Mouse (Mus musculus): ENCODE measurements around the gene Lrrc41.

The Lrrc41 gene

DNA sequence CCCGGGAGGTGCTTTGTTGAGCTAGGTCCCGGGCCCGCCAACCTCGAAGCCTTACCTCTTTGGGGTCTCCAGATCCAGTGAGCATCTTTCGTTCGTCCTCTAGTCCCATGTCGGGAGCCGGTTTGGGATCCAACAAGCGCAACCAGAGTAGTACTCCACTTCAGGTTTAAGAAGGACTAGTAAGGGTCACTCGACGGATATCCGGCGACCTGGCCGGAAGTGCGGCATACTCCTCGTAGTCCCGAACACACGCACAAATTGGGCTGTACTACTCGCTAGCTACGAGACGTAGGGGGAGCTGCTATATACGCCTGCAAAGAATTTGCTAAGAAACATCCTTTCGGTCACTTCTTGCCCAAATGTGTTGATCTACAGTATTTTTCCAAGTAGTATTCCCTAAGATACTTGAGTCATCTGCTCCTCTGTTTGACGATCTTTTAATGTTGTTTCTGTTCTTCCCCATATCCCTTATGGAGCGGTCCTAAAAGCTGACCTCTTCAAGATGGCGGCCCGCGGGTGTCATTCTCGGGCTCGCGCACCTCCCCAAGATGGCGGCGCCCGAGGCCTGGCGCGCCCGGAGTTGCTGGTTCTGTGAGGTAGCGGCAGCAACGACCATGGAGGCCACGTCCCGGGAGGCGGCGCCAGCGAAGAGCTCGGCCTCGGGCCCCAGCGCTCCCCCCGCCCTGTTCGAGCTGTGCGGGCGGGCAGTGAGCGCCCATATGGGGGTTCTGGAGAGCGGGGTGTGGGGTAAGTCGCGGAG, at the start of gene Lrrc41, which contains the start of gene Uqcrh:
TSS of gene Lrrc41 (plus strand) at position 409 of the 760 bp plus-strand sequence.
TSS of gene Uqcrh (minus strand) at position 211 of the 760 bp plus-strand sequence.
- DNase-seq (ENCODE audit: low read depth): peak; percentile 78

GRCm38 (mm10) chr4:116032906-116033305, 42.2 kb upstream of the Lrrc41 start:
- no peak for DNase-seq (ENCODE audit: low read depth)

GRCm38 (mm10) chr4:116033374-116033773, 41.7 kb upstream of the Lrrc41 start:
- no peak for DNase-seq (ENCODE audit: low read depth)

- DNase-seq (ENCODE audit: low read depth): no peak
Measured at GRCm38 (mm10) chr4:116040466-116040865, 34.6 kb upstream of the Lrrc41 start.

DNA sequence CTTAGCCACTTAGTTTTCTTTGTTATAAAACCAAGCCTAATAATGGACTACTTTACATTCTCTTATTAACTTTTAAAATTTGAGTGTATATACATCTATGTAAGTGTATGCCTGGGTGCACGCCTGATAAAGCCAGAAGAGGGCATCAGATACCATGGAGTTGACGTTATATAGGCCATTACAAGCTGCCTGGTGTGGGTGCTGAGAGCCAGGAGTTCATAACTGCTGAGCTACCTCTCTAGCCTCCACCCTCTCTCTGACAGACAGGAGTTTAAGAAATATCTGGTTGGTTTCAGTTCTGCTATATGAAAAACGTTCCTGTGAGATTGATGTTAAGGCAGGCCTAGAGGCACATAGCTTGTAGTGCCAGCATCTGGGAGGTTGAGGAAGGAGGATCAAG, 32.9 kb upstream of the Lrrc41 start:
- DNase-seq (ENCODE audit: low read depth): no peak

GRCm38 (mm10) chr4:116046604-116047003, 28.5 kb upstream of the Lrrc41 start:
- no peak for DNase-seq (ENCODE audit: low read depth)

- no peak for DNase-seq (ENCODE audit: low read depth)
Measured at GRCm38 (mm10) chr4:116047681-116048080, 27.4 kb upstream of the Lrrc41 start.

- DNase-seq (ENCODE audit: low read depth): no peak
Measured at GRCm38 (mm10) chr4:116048130-116048920, 26.7 kb upstream of the Lrrc41 start.

- DNase-seq (ENCODE audit: low read depth): no peak
Measured at GRCm38 (mm10) chr4:116049211-116049610, 25.9 kb upstream of the Lrrc41 start.

DNA sequence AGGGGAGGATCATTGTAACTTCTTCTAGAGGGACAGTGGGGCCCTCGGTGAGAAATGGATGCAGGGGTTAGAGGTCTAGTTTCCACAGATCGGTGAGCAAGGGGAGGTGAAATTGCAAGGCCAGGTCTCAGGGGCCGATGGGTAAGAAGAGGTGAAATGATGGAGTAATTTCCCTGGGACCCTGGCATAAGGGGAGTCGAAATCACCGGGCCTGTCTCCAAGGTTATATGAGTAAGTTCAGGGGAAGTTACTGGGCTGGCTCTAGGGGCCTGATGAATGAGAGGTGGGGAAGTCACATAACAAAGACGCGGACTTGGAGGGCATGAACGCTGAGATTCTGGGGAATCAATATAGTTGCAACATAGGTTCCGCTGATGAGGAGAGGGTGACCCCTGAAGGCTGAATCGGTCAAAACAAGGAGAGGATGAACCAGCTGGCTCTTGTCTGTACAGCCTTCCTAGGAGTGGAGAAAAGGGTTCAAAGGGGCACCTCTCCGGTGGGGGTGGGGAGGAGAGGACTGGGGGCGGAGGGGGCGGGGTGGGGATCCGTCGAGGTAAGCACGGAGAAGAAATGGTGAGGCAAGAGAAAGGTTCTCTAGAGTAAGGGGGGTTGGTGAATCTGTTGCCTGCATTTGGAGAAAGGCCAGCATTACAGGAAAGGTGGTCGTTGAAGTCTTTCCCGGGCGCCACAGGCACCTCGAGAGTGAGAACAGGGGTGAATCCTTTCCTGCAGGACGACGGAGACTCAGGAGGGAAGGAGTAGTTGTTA, 22.4 kb upstream of the Lrrc41 start:
- DNase-seq (ENCODE audit: low read depth): no peak

GRCm38 (mm10) chr4:116053399-116053961, 21.6 kb upstream of the Lrrc41 start, which contains the start of gene Nsun4:
Gene Nsun4, minus strand, starts transcription at chr4:116053876.
- peak; percentile 94 for DNase-seq (ENCODE audit: low read depth)

DNA sequence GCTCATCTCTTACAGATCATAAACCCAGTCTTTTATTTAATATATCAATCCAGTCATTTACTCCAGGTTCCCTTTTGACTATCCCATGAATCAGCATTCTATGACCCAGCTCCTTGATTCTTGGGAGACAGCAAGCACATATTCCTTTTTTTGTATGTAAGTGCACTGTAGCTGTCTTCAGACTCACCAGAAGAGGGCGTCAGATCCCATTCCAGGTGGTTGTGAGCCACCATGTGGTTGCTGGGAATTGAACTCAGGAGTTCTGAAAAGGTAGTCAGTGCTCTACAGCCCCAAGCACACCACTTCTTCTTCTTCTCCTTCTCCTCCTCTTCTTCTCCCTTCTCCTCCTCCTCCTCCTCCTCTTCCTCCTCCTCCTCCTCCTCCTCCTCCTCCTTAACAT, 17.5 kb upstream of the Lrrc41 start:
- no peak for DNase-seq (ENCODE audit: low read depth)

DNA sequence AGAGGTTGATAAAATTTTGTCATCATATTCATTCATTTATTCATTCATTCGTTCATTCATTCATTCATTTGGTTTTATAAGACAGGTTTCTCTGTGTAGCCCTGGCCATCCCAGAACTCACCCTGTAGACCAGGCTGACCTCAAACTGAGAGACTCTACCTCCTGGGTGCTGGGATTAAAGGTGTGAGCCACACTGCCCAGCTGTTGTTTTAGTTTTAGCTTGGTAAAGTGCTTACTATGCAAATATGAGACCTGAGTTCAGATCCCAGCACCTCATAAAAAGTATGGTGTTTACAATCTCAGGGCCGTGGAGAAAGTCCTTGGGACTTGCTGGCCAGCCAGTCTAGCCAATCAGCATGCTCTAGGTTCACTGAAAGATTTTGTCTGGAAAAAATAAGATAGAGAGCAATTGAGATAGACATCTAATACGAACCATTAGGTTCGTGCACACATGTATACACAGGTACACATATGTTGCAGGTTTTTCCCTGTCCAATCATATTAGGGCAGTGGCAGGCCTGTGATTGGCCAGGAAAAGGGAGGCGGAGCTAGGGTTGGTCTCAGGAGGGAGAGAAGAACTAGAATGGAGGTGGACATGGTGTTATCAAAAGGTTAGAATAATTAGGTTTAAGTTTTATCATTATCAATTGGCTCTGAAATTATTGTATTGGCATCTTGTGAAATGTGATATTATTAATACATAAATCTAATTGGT, 15.9 kb upstream of the Lrrc41 start:
- no peak for DNase-seq (ENCODE audit: low read depth)

GRCm38 (mm10) chr4:116063855-116064254, 11.2 kb upstream of the Lrrc41 start:
- DNase-seq (ENCODE audit: low read depth): no peak

- no peak for DNase-seq (ENCODE audit: low read depth)
Measured at GRCm38 (mm10) chr4:116070116-116070515, 5.0 kb upstream of the Lrrc41 start.

DNA sequence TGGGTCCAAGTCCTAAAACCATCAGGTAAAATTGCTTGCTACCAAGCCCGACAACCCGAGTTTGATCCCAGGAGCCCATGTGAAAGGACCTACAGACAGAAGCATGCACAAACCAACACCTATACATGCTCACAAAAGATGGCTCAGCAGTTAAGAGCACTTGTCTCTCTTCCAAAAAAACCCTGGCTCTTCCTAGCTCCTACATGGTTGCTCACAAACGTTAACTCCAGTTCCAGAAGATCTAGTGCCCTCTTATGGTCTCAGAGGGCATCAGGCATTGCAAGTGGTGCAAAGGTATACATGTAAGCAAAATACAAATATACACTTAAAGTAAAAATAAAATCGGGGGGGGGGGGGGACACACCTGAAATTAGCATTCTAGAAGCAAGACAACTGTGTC, 1.9 kb upstream of the Lrrc41 start:
- DNase-seq (ENCODE audit: low read depth): no peak

GRCm38 (mm10) chr4:116074145-116074675, 859 bp upstream of the Lrrc41 start:
- no peak for DNase-seq (ENCODE audit: low read depth)

- DNase-seq (ENCODE audit: low read depth): no peak
Measured at GRCm38 (mm10) chr4:116075631-116076368, 731 bp downstream of the Lrrc41 start.

DNA sequence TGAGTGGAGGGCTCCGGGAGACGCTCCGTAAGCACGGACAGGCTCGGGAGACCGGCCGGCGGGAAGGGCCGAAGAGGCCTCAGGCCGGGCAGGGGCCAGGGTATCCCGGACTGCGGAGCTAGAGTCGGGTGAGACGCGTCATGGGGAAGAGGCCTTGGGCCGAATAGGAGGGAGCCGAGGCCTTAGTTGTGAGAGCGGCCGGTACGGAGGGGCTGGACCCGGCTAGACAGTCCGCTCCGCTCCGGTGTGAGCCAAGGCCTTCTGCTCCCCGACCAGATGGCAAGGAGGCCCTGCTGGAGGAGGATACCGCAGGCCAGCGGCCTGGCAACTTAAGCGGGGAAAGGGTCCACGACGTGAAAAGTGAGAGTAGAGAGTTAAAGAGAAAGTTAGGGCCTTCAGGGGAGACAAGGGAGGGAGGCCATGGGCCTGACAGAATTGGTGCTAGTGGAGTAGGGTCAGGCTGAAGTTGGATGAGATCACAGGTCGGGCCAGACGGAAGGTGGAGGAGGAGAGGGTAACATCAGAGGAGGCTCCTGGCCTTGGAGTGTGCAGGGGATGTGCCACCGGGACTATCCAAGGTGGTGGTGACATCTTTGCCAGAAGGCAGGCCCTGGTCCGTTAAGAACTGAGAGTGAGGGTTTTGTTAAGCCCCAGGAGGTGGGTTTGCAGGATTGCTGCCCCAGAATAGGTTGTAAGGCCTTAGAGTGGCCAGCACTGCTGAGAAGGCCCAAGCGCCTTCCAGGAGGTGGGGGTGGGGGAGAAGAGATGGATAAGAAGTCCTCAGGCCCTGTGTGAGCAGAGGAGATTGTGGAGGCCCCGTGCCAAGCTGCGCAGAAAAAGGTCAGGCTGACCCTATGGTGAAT, 1.5 kb downstream of the Lrrc41 start:
- DNase-seq (ENCODE audit: low read depth): no peak

Measured in fibroblast of lung, adult 2 months (primary cell).